Mouse (Mus musculus): Measurements from ENCODE around the gene Vmn1r1. TPM values are rescaled to one million over a fixed set of nuclear protein-coding genes. Genes with fewer than 3 reads are reported as not detected.
"Not testable (repeated sequence)": the region's sequence is repeated elsewhere in the genome, so short reads cannot be mapped to it uniquely, and the experiment has no call there.

Vmn1r1 gene
- not detected for total RNA-seq (2021)

DNA sequence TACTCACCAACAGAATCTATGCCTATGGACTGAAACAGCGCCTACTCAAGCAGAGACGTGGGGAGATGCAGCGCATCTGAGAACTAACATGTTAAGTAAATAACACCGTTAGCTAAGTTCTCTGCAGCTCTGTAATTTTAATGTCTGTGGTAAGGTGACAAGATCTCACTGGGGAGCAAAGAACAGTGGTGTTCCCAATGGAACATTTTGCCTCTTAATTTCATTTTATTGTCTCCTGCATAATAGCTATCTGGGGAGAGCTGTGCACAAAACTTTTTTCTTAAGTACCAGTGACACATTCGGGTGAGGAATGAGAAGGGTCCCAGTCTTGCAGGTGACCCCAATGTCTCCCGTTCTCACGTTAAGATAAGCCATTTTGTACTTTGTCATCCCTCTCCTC lies at the start of gene Vmn1r1:
Vmn1r1 (minus strand) TSS at position 101 of the 400 bp plus-strand sequence.
- no peak for DNase-seq
- intact Hi-C loops (cut with DNase I): no loop called here

- intact Hi-C loops (cut with DNase I): no loop called here
- no peak for DNase-seq
Measured at GRCm38 (mm10) chr1:182210322-182210721, 46.0 kb upstream of the Vmn1r1 start.

- intact Hi-C loops (cut with DNase I): no loop called here
- DNase-seq: no peak
Measured at GRCm38 (mm10) chr1:182192581-182192980, 28.3 kb upstream of the Vmn1r1 start.

DNA sequence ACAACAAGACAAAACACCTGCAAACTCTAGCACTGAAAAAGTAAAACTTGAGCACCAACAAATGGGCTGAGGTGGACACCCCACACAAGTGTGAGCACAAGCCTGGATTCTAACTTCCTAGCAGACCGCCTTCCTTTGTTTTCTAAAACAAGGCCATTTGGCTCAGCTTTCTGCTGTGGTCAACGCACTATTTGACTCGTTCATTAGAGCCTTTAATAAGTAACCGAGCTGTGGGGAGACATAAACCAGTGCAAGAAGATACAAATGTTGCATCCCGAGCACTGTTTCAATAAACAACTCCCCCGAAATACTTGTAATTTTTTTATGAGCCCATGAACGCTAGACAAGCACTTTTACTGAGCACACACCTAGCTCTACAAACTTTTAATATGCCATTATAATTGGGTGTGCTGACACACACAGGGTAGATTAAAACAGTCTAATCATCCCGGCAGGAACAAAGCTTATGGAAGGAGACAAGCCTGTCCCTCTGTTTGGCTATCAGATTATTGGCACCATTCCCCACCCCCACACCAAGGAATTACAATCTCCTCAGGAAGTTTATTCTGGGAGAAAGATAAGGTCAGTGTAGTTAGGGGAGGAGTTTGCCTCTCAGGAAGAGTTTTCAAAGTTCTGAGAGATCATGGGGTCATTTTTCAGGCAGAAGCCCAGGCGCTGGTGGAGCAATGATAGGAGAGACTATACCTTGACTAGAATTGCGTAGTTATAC lies 27.7 kb upstream of the Vmn1r1 start:
- intact Hi-C loops (cut with DNase I): no loop called here
- DNase-seq: peak; percentile 13 to 20

GRCm38 (mm10) chr1:182191181-182191580 lies 26.9 kb upstream of the Vmn1r1 start:
- no peak for DNase-seq
- intact Hi-C loops (cut with DNase I): no loop called here

GRCm38 (mm10) chr1:182189669-182190440 lies 25.6 kb upstream of the Vmn1r1 start:
- DNase-seq: no peak
- intact Hi-C loops (cut with DNase I): no loop called here

DNA sequence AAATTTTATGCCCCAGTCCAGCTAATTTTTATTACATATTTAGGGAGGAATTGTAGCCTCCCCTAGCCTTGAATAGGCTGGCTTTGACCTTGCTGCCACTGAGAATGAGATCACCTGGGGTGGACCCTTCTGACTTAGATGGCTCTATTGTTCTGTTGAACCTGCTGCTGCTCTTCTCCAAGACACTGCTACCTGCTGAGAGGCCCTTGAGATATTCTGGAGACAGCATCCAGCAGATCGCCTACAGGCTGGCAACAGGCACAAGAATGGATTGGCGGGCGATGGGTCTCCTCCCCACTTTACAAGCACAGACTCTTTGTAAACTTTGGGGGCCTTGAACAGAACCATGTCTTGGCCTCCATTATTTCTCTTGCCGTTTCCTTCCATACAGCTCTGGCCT lies 18.2 kb upstream of the Vmn1r1 start:
- intact Hi-C loops (cut with DNase I); DNase-seq: not testable (repeated sequence)

DNA sequence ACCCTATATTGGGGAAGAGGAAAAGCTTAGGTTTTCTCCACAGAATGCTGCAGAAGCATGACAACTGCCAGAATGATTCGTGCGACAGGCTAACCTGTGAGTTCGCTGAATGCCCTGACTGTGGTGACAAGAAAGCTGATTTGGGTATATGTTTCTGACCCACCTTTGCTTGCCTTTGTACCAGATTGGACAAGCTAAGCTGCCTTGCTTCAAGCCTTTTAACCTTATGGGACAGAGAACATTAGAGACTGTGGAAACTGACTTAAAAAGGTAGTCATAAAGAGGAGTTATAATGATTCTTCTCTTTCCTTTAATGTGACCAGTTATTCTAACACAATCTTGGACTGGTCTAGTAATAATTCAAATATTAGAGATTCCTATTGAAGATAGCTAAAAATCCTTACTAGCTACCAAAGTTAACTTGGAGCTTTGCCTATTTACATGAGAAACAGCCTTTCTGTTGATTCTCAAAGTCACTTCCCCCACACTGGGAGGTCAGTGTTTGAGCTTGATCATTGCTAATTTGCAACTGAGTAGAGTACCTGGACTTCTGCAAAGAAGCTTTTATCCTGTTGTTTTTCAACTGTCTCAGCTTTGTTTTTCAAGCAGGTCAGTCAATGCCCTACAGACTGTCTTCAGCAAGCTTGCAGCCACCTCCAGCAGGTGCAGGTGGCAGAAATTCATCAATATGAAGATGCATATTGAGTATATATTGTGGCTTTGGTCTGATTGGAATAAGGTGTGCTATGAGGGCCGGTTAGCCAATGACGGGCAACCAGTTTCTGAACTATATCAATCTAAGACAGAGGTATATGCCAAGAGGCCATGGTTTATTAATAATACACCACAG lies 17.4 kb upstream of the Vmn1r1 start:
- no peak for DNase-seq
- intact Hi-C loops (cut with DNase I): no loop called here

DNA sequence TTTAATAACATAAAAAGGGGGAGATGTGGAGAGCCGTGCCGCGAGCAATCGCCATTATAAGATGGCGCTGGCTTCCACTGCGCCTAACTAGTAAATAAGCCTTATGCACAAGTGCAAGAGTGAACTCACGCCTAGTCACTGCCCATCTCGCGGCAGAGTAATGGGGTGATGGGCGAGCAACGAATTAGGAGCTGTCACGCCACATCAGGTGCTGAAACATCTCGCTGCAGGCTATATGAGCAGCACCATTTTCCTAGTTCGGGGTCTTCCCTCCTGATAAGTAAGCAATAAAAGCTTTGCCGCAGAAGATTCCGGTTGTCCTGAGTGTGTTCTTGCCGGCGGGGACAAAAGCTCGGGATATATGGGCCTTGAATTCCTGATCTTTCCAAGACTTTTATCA lies 12.7 kb upstream of the Vmn1r1 start:
- intact Hi-C loops (cut with DNase I); DNase-seq: not testable (repeated sequence)

- intact Hi-C loops (cut with DNase I): not testable (repeated sequence)
Measured at GRCm38 (mm10) chr1:182170206-182170605, 5.9 kb upstream of the Vmn1r1 start.

DNA sequence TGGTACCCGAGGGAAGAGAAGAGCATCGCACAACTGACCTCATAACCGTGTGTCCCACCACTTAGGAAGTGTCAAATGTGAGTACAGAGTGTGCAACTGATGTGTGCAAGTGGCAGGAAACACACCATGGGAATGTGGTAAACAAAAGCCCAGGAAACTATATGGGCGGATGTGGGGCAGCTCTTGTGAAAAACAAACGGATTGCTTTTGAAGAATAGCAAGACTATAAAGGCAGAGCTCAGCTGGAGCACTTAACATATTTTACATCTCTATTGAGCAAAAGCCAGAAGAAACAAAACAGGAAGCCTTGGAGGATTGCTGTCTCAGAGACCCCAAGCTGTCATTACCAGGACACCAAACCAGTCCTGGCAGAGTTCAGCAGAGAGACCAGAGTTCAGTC lies 1.3 kb downstream of the Vmn1r1 start:
- DNase-seq: no peak
- intact Hi-C loops (cut with DNase I): no loop called here

More at GRCm38 (mm10) chr1:182170206-182170605, 5.9 kb upstream of the Vmn1r1 start:
- not testable (repeated sequence) for DNase-seq

DNA sequence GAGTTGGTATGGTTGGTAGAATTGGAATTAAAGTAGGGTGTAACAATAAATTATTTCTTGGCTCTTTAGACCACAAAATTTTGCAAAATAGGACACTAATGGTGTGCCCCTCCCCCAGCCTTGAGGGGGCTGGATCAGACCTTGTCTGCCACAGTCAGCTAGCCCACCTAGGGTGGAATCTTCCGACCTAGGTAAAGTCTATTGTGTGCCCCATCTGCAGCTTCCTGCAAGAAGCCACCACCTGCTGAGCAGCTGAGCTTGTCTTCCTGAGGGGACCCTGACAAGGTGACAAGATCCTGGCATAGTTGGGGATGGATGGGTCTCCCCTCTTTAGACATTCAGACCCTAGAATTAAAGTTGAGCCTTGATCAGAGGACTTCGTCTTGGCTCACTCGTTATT lies 4.7 kb downstream of the Vmn1r1 start:
- intact Hi-C loops (cut with DNase I): no loop called here
- no peak for DNase-seq

- no peak for DNase-seq
- intact Hi-C loops (cut with DNase I): loop anchor here (1.0 kb wide), 1 partner anchor 10 kb away; no protein-coding TSS in a partner anchor
Measured at GRCm38 (mm10) chr1:182157734-182158133, 6.6 kb downstream of the Vmn1r1 start.

- no peak for DNase-seq
- intact Hi-C loops (cut with DNase I): loop anchor here (10.0 kb wide), 1 partner anchor 135 kb away; the partner anchor contains the start of gene Degs1
Measured at GRCm38 (mm10) chr1:182149966-182150365, 14.3 kb downstream of the Vmn1r1 start.

DNA sequence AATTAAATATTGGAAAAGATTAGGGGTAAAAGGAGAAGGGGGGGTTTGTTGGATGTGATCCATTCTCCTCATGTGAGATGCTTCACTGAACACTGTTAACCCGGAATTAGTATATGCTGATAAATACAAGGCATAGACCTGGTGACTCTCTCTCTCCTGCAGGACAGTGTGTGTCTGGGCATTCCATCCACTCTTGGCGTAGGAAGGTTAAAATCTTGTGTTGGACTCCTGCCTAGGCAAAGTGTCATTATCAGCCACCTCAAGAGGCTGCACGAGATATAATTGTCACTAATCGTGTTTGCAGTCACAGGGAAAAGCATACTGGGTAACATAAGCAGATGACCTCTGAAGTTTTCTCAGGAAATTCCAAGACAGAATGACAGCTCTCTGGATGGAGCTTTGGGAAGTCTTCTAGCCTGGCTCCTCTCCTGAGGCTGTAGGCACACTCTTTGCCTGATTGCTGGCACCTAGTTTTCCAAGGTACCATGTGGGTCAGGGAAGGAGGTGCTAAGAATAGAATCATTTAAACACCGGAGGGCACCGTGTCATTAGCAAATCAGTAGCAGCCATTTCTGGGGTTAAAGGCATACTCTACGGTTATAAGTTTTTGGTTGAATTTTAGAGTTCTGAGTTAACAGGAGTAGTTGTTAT lies 15.3 kb downstream of the Vmn1r1 start:
- intact Hi-C loops (cut with DNase I): loop anchor here (10.0 kb wide), 1 partner anchor 136 kb away; the partner anchor contains the start of gene Degs1
- peak; percentile 33 to 50 for DNase-seq

- intact Hi-C loops (cut with DNase I): loop anchor here (10.0 kb wide), 1 partner anchor 139 kb away; the partner anchor contains the start of gene Degs1
Measured at GRCm38 (mm10) chr1:182145546-182145945, 18.7 kb downstream of the Vmn1r1 start.

DNA sequence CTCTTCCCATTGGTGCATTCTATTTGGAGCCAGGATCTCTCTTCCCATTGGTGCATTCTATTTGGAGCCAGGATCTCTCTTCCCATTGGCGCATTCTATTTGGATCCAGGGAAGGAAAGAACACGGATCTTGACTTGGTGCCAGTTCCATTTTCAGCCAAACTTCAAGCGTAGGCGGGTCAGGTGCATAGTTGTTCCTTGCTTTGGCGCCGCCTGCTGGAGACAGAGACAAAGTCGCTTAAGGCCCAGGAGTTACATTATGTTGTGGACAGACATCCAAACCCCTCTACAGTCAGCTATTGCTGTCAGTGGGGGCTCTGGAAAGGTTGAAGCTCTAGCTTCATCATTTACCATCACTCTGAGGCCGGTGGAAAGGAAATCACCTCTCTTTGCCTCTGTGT lies 21.0 kb downstream of the Vmn1r1 start:
- intact Hi-C loops (cut with DNase I): loop anchor here (5.0 to 10.0 kb wide), 2 partner anchors 142 to 394 kb away; partner anchors contain the start of gene Degs1
- DNase-seq: peak in 1 of 2 experiments; percentile 38

More at GRCm38 (mm10) chr1:182145546-182145945, 18.7 kb downstream of the Vmn1r1 start:
- DNase-seq: no peak

GRCm38 (mm10) chr1:182142725-182143124 lies 21.6 kb downstream of the Vmn1r1 start:
- intact Hi-C loops (cut with DNase I): loop anchor here (5.0 to 10.0 kb wide), 2 partner anchors 142 to 395 kb away; partner anchors contain the start of gene Degs1
- DNase-seq: no peak

DNA sequence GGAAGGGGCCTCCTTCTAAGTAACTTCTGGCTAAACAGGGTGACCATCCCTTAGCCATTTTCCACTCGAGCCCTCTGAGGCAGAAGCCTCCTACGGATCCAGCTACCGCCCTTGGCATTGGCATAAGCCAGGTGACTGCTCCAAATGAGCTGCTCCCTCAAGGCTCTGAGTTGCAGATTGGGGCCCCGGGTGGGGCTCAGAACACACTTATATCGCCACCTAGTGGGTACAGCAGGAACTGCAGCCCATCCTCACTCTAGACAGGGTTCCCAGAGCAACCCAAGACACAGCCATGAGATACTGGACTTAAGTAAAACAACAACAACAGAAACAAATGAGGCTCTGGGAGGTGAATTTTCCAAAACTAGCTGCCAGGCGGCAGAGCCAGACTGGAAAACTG lies 23.9 kb downstream of the Vmn1r1 start:
- DNase-seq: peak; percentile 75 to 87
- intact Hi-C loops (cut with DNase I): loop anchor here (1.0 to 10.0 kb wide), 3 partner anchors 144 to 397 kb away; partner anchors contain the start of gene Degs1

GRCm38 (mm10) chr1:182139937-182140336 lies 24.3 kb downstream of the Vmn1r1 start:
- intact Hi-C loops (cut with DNase I): loop anchor here (1.0 to 10.0 kb wide), 3 partner anchors 145 to 397 kb away; partner anchors contain the start of gene Degs1
- no peak for DNase-seq
